Comparison of ENCODE assay signal across 8 mouse cellular contexts in genomic region chr6:72956199-72957092, GRCm38 (mm10). TPM values are rescaled to one million over a fixed set of nuclear protein-coding genes. Genes with fewer than 3 reads are reported as not detected.
A peak's percentile ranks its signal among the peaks of the same experiment; 100 is the strongest.
DNase-seq lines count a peak whose midpoint lies in the region; ATAC-seq and TF ChIP-seq lines count a peak whose summit lies in the region.

No protein-coding gene starts in this region.

- H3K36me3 ChIP-seq in CH12.LX (replicated peaks in 1 of 2; ENCODE audit: control insufficient read depth in 1 of 2, insufficient read depth in 1 of 2, low read length in 1 of 2), result no peaks in the 10 kb centered on the region
- H3K36me3 ChIP-seq in kidney, postnatal 0 days (ENCODE audit: insufficient read depth, low read length), result no peaks in the 10 kb centered on the region

- H3K4me1 ChIP-seq in CH12.LX (ENCODE audit: control insufficient read depth in 1 of 2, insufficient read depth in 2 of 2), result peaks cover 20 to 44% of the 10 kb centered on the region in 2 experiments
- 0 out of 2 replicates have a peak, but pooled peaks cover 5% of the 10 kb centered on the region for H3K4me1 ChIP-seq in kidney, postnatal 0 days (replicated peaks; ENCODE audit: insufficient read depth, low read length)

- dilution Hi-C loops in CH12.LX (cut with MboI; ENCODE audit: extremely low pct_ligation_motif_present, extremely low pct_unique_long_range_greater_than_20kb, low sequenced_read_pairs), result no loop called here

- WGBS in kidney, postnatal 0 days, result 6% methylated on average over 15 of the region's 15 CpGs

- TF ChIP-seq POLR2A in CH12.LX (IDR thresholded peaks at IDR 0.05; ENCODE audit: low read depth, low read length), result peak; percentile 63

- H3K27me3 ChIP-seq in CH12.LX (replicated peaks), result no peaks in the 10 kb centered on the region
- no peaks in the 10 kb centered on the region for H3K27me3 ChIP-seq in kidney, postnatal 0 days (ENCODE audit: insufficient read depth, low read length)

- in situ Hi-C loops in CH12.LX (cut with MboI; ENCODE audit: low pct_ligation_motif_present, low pct_unique_long_range_greater_than_20kb, low sequenced_read_pairs), result loop anchor here (5.0 kb wide), 1 partner anchor 36 kb away; no protein-coding TSS in a partner anchor

- H3K9me3 ChIP-seq in CH12.LX (replicated peaks; ENCODE audit: low read length), result no peaks in the 10 kb centered on the region
- H3K9me3 ChIP-seq in kidney, postnatal 0 days (replicated peaks; ENCODE audit: low read length), result no peaks in the 10 kb centered on the region

- H3K9ac ChIP-seq in CH12.LX (ENCODE audit: insufficient read depth, low read depth), result peak overlapping the region; percentile 73
- H3K9ac ChIP-seq in kidney, postnatal 0 days (ENCODE audit: low read depth, low read length), result peak overlapping the region; percentile 82

- peak overlapping the region; percentile 36 to 79 (median 45) for H3K4me3 ChIP-seq in CH12.LX (replicated peaks in 1 of 3; ENCODE audit: low read depth in 2 of 3, low read length in 2 of 3, poor library complexity in 1 of 3)
- peak overlapping the region; percentile 84 for H3K4me3 ChIP-seq in kidney, postnatal 0 days (replicated peaks; ENCODE audit: low read depth, low read length)

- DNase-seq in 416B (ENCODE audit: low read depth) (peak; percentile 21), CH12.LX (ENCODE audit: extremely low read depth) (no peak)
- peak; percentile 71 to 75 for DNase-seq in cerebellum, postnatal 25 days
- DNase-seq in heart, adult 18-20 months, result peak; percentile 57 to 73
- DNase-seq in kidney, postnatal 0 days (ENCODE audit: low spot score), result peak; percentile 57
- DNase-seq in lung, postnatal 4 days, result peak; percentile 77 to 78
- DNase-seq in right cerebral cortex, postnatal 4 days, result peak; percentile 45
- DNase-seq in layer of hippocampus, adult 9-11 months, result no peak

- no peak for TF ChIP-seq RAD21 in CH12.LX (IDR thresholded peaks at IDR 0.05; ENCODE audit: low read depth, low read length)

- peaks cover 14% of the 10 kb centered on the region for H3K79me2 ChIP-seq in CH12.LX (replicated peaks; ENCODE audit: control insufficient read depth, extremely low read depth, insufficient read depth, poor library complexity, severe bottlenecking)

- no peak for TF ChIP-seq EP300 in CH12.LX (IDR thresholded peaks at IDR 0.05; ENCODE audit: low read length)

- ATAC-seq in kidney, postnatal 0 days (replicated peaks; ENCODE audit: low FRiP score, low read depth), result peak; percentile 30; the same call in 1 of the 2 replicates

- no peak for TF ChIP-seq CTCF in CH12.LX (conservative IDR thresholded peaks at IDR 0.05 in 1 of 2, IDR thresholded peaks at IDR 0.05 in 1 of 2; ENCODE audit: low read depth in 2 of 2, low read length in 2 of 2)
- TF ChIP-seq CTCF in kidney, postnatal 0 days (IDR thresholded peaks at IDR 0.05; ENCODE audit: low read depth), result no peak

- H3K27ac ChIP-seq in CH12.LX (ENCODE audit: insufficient read depth, low read depth), result no peak overlapping the region
- H3K27ac ChIP-seq in kidney, postnatal 0 days, result peak overlapping the region; percentile 31

- H3K4me2 ChIP-seq in CH12.LX (ENCODE audit: insufficient read depth, low read depth, poor library complexity, severe bottlenecking), result peak overlapping the region; percentile 92
- peak overlapping the region; percentile 85 for H3K4me2 ChIP-seq in kidney, postnatal 0 days (ENCODE audit: low read length)

TF ChIP-seq in CH12.LX, 34 proteins besides CTCF, POLR2A, EP300 and RAD21:
- 0 out of 2 replicates have a peak, but pooled peaks have one; percentile 16 for TF ChIP-seq MAX (IDR thresholded peaks at IDR 0.05; ENCODE audit: low read length)
- TF ChIP-seq IRF4 (IDR thresholded peaks at IDR 0.05; ENCODE audit: low read depth, low read length), result no peak
- no peak for TF ChIP-seq MYC (IDR thresholded peaks at IDR 0.05; ENCODE audit: low read depth, low read length)
- TF ChIP-seq CHD2 (IDR thresholded peaks at IDR 0.05; ENCODE audit: low read length), result no peak
- TF ChIP-seq MEF2A (IDR thresholded peaks at IDR 0.05; ENCODE audit: borderline replicate concordance, low read depth, low read length), result no peak
- TF ChIP-seq POLR2AphosphoS2 (IDR thresholded peaks at IDR 0.05; ENCODE audit: low read depth, low read length), result peak; percentile 60; the same call in 1 of the 2 replicates
- no peak for TF ChIP-seq MAFK (IDR thresholded peaks at IDR 0.05; ENCODE audit: insufficient replicate concordance, low read length)
- no peak for TF ChIP-seq RCOR1 (conservative IDR thresholded peaks at IDR 0.05; ENCODE audit: low read depth, low read length)
- TF ChIP-seq NELFE (IDR thresholded peaks at IDR 0.05; ENCODE audit: low read depth, low read length), result peak; percentile 9; the same call in 1 of the 2 replicates
- no peak for TF ChIP-seq ZMIZ1 (IDR thresholded peaks at IDR 0.05; ENCODE audit: low read depth, low read length)
- no peak for TF ChIP-seq UBTF (IDR thresholded peaks at IDR 0.05; ENCODE audit: low read depth, low read length)
- no peak for TF ChIP-seq PAX5 (IDR thresholded peaks at IDR 0.05; ENCODE audit: low read length)
- no peak for TF ChIP-seq MXI1 (IDR thresholded peaks at IDR 0.05; ENCODE audit: low read depth, low read length)
- TF ChIP-seq GABPA (IDR thresholded peaks at IDR 0.05; ENCODE audit: insufficient replicate concordance, low read depth, low read length), result no peak
- TF ChIP-seq ZKSCAN1 (IDR thresholded peaks at IDR 0.05; ENCODE audit: borderline replicate concordance, low read depth, low read length), result no peak
- no peak for TF ChIP-seq MAZ (IDR thresholded peaks at IDR 0.05; ENCODE audit: low read depth, low read length)
- TF ChIP-seq TCF12 (IDR thresholded peaks at IDR 0.05; ENCODE audit: low read depth, low read length), result 0 out of 2 replicates have a peak, but pooled peaks have one; percentile 2
- TF ChIP-seq NRF1 (IDR thresholded peaks at IDR 0.05; ENCODE audit: low read depth, low read length), result no peak
- TF ChIP-seq ELF1 (IDR thresholded peaks at IDR 0.05; ENCODE audit: low read depth, low read length), result no peak
- no peak for TF ChIP-seq ZNF384 (IDR thresholded peaks at IDR 0.05; ENCODE audit: low read depth, low read length)
- TF ChIP-seq HCFC1 (IDR thresholded peaks at IDR 0.05; ENCODE audit: low read depth, low read length), result no peak
- TF ChIP-seq JUND (conservative IDR thresholded peaks at IDR 0.05; ENCODE audit: low read depth, low read length), result no peak
- no peak for TF ChIP-seq USF1 (IDR thresholded peaks at IDR 0.05; ENCODE audit: low read depth, low read length)
- no peak for TF ChIP-seq ETS1 (conservative IDR thresholded peaks at IDR 0.05; ENCODE audit: low read depth, low read length)
- no peak for TF ChIP-seq BHLHE40 (IDR thresholded peaks at IDR 0.05; ENCODE audit: low read depth, low read length)
- no peak for TF ChIP-seq ZC3H11A (IDR thresholded peaks at IDR 0.05; ENCODE audit: low read depth, low read length)
- TF ChIP-seq JUN (IDR thresholded peaks at IDR 0.05; ENCODE audit: insufficient read depth, low read depth, low read length), result no peak
- peak; percentile 52; the same call in 1 of the 2 replicates for TF ChIP-seq TBP (conservative IDR thresholded peaks at IDR 0.05; ENCODE audit: low read depth, low read length)
- TF ChIP-seq USF2 (conservative IDR thresholded peaks at IDR 0.05; ENCODE audit: low read depth, low read length), result no peak
TF ChIP-seq in CH12.LX: peak in this region for 5.

RNA-seq across cellular contexts. Expression of gene Tmsb10, which starts 2.1 kb away (rescaled TPM):
- total RNA-seq in CH12.LX (2012; rRNA removed) (223 and 253 TPM in 2 replicates), CH12.LX (2014; rRNA removed) (277 and 379 TPM in 2 replicates)
- polyA plus RNA-seq in CH12.LX (2012; ENCODE audit: insufficient read length, low read depth), result 479 and 722 TPM in 2 replicates
- 100 to 1,000 TPM in 1 of 2 experiments, 10 to 100 TPM in 1; 99.1 to 111 TPM for total RNA-seq in heart, adult 18-20 months (2021)
- polyA plus RNA-seq in kidney, postnatal 0 days (2015; fragmentation: Nextera tagmentation; extraction: Ambion mirVana), result 2,182 and 2,224 TPM in 2 replicates

RNA-seq across cellular contexts. Expression of gene Kcmf1, which starts 56.7 kb away (rescaled TPM):
- total RNA-seq in CH12.LX (2012; rRNA removed), result 82.5 and 108 TPM in 2 replicates
- total RNA-seq in CH12.LX (2014; rRNA removed), result 97.6 and 98.0 TPM in 2 replicates
- polyA plus RNA-seq in CH12.LX (2012; ENCODE audit: insufficient read length, low read depth), result 161 and 207 TPM in 2 replicates
- 100 to 1,000 TPM in 1 of 2 experiments, 10 to 100 TPM in 1; 97.7 to 104 TPM for total RNA-seq in heart, adult 18-20 months (2021)
- polyA plus RNA-seq in kidney, postnatal 0 days (2015; fragmentation: Nextera tagmentation; extraction: Ambion mirVana), result 53.6 and 57.7 TPM in 2 replicates

Comparison
In these comparisons a context has a peak if more than half of its experiments do, and no peak if none do; other contexts are left out.
1. DNase-seq: peak in 416B (single experiment), cerebellum, postnatal 25 days (2 of 2), heart, adult 18-20 months (2 of 2), kidney, postnatal 0 days (single experiment), lung, postnatal 4 days (2 of 2) and right cerebral cortex, postnatal 4 days (single experiment); none in CH12.LX (single experiment) and layer of hippocampus, adult 9-11 months (single experiment).